Mouse (Mus musculus): ENCODE measurements around the gene Slc25a22. TPM values are rescaled to one million over a fixed set of nuclear protein-coding genes. Genes with fewer than 3 reads are reported as not detected.

The Slc25a22 gene
- polyA plus RNA-seq, 1 experiment from 2014 or later = 29.1 TPM

DNA sequence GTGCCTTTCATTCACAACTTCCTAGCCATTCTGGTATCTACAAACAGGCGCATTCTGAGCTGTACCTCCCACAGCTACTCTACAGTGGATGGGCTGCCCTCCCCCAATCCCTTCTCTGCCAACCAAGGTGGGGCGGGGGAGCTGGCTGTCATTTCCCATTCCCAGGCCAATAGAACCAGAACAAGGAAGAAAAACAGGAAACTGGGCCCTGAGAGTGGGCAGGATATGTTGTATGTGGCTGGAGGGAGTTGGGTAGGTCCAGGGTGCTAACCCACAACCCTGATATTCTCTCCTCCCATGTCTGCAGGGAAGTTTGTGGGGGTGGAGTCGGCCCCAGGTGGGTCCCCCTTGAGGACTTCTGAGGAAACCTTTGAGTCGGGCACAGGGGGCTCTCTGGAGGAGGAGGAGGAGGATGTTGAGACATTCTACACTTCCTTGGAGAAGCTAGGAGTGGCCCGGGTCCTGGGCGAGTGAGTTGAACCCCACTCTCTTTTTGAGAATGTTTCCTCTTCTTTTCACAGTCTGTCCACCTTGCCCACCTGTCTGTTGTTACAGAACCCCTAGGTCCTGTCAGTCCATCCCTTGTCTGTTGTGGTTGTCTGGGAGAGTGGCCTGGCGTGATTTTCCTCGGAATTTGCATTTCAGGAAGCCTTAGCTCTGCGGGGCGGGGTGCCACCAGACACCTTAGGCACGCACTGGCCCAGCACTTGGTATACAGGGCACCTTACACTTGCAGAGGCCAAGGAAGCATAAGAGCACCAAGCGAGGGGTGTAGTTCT is 26.3 kb upstream of the Slc25a22 start:
- Histone ChIP-seq H3K9ac (ENCODE audit: low read depth, low read length) (peak overlapping the region; percentile 27; the same call in 1 of the 2 replicates), H3K4me1 (ENCODE audit: control insufficient read depth, insufficient read depth, low read length) (peaks cover 40% of the 10 kb centered on the region), H3K27ac (replicated peaks; ENCODE audit: low read depth, low read length) (no peak overlapping the region), H3K4me3 (ENCODE audit: low read depth, low read length) (peak overlapping the region; percentile 25), H3K4me2 (ENCODE audit: low read depth, low read length) (peak overlapping the region; percentile 51), H3K36me3 (ENCODE audit: control insufficient read depth, insufficient read depth, low read length) (no peaks in the 10 kb centered on the region), H3K9me3 (ENCODE audit: control insufficient read depth, low read length) (no peaks in the 10 kb centered on the region), H3K27me3 (replicated peaks; ENCODE audit: control insufficient read depth, insufficient read depth, low read length) (peaks cover 69% of the 10 kb centered on the region)
- DNase-seq (ENCODE audit: low spot score) = no peak
- ATAC-seq (ENCODE audit: low read depth) = no peak
- 26% methylated on average over 12 of the region's 12 CpGs for WGBS

DNA sequence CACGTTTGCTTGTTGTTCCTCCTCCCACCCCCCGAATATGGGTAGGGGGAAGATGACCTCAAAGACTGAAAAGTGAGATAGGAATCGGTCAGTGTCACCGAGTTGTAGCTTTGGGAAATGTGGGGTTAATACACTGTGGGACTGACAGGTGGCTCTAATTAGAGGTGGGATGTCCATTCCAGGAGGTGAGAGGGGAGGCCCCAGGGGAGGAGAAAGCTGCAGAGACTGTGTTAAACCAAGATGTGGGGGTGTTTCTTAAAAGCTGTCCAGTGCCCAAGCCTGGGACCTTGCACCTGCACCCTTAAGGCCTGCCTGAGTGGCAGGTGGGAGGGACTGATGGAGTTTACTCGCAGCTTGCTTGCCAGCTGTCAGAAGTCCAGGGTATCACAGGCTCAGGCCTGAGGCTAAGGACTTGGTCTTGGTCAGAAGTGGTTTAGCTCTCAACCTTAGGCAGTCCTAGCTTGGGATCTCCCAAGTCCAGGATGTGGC is 24.7 kb upstream of the Slc25a22 start:
- Histone ChIP-seq H3K9ac (ENCODE audit: low read depth, low read length) (peak overlapping the region; percentile 54; the same call in 1 of the 2 replicates), H3K4me1 (ENCODE audit: control insufficient read depth, insufficient read depth, low read length) (peaks cover 31% of the 10 kb centered on the region), H3K27me3 (replicated peaks; ENCODE audit: control insufficient read depth, insufficient read depth, low read length) (peaks cover 69% of the 10 kb centered on the region), H3K36me3 (ENCODE audit: control insufficient read depth, insufficient read depth, low read length) (no peaks in the 10 kb centered on the region), H3K4me2 (ENCODE audit: low read depth, low read length) (peak overlapping the region; percentile 70), H3K4me3 (ENCODE audit: low read depth, low read length) (peak overlapping the region; percentile 38), H3K27ac (replicated peaks; ENCODE audit: low read depth, low read length) (no peak overlapping the region), H3K9me3 (ENCODE audit: control insufficient read depth, low read length) (no peaks in the 10 kb centered on the region)
- ATAC-seq (ENCODE audit: low read depth) (no peak), DNase-seq (ENCODE audit: low spot score) (no peak)
- 4% methylated on average over 5 of the region's 5 CpGs for whole genome bisulfite sequencing

DNA sequence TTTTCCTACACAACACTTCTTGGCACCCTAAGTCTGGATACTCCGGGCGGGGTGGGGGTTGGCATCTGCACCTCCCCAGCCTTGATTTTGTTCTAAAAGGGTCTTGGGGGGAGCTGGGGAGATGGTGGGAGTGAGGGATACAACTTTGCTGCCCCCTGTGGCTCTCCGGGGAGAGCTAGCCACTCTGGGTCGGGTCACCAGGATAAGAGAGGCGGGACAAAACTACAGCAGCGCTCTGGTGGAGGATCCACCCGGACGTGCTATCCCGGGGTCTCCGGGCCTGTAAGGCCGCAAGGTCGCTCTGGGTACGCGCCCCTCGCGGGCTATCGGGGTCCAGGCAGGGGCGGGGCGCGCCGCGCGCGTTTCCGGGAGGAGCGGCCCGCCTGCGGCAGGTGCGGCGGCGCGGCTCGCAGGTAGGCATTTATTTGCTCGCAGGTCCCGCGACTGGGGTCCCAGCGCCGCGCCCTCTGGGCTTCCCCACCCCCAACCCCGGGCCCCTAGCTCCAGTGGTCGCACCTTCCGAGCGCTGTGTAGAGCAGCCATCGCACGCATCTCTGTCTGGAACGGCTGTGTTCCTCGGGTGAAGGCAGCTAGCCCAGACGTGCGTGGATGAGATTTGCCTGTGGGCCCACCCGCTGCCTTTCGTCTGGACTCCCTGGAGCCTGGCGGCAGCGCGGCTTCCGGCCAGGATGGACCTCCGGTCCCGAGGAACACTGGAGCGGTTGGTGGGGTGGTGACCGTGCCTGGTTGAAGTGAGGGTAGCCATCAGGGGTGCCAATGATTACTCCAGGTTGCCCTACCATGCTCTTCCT is 24.0 kb upstream of the Slc25a22 start:
- Histone ChIP-seq H3K36me3 (ENCODE audit: control insufficient read depth, insufficient read depth, low read length) (no peaks in the 10 kb centered on the region), H3K4me1 (ENCODE audit: control insufficient read depth, insufficient read depth, low read length) (peaks cover 26% of the 10 kb centered on the region), H3K4me3 (ENCODE audit: low read depth, low read length) (peak overlapping the region; percentile 38), H3K27ac (replicated peaks; ENCODE audit: low read depth, low read length) (no peak overlapping the region), H3K27me3 (replicated peaks; ENCODE audit: control insufficient read depth, insufficient read depth, low read length) (peaks cover 69% of the 10 kb centered on the region), H3K9me3 (ENCODE audit: control insufficient read depth, low read length) (no peaks in the 10 kb centered on the region), H3K4me2 (ENCODE audit: low read depth, low read length) (peak overlapping the region; percentile 70), H3K9ac (ENCODE audit: low read depth, low read length) (peak overlapping the region; percentile 54)
- WGBS = 4% methylated on average over 27 of the region's 59 CpGs
- DNase-seq (ENCODE audit: low spot score) (no peak), ATAC-seq (ENCODE audit: low read depth) (no peak)

GRCm38 (mm10) chr7:141460391-141461113 is 22.9 kb upstream of the Slc25a22 start, which contains the start of gene Cracr2b:
Cracr2b (plus strand) TSS chr7:141461094.
- H3K4me3 ChIP-seq (ENCODE audit: low read depth, low read length) = peak within 1 kb of the TSS; percentile 38
- H3K9ac ChIP-seq (ENCODE audit: low read depth, low read length) = peak within 1 kb of the TSS; percentile 54
- peaks cover 21% of the 10 kb centered on the region for H3K4me1 ChIP-seq (ENCODE audit: control insufficient read depth, insufficient read depth, low read length)
- WGBS = 73% methylated on average over 15 of the region's 15 CpGs
- H3K36me3 ChIP-seq (ENCODE audit: control insufficient read depth, insufficient read depth, low read length) = no peaks in the 10 kb centered on the region
- ATAC-seq (ENCODE audit: low read depth) (no peak), DNase-seq (ENCODE audit: low spot score) (no peak)
- peaks cover 63% of the 10 kb centered on the region for H3K27me3 ChIP-seq (replicated peaks; ENCODE audit: control insufficient read depth, insufficient read depth, low read length)
- no peaks in the 10 kb centered on the region for H3K9me3 ChIP-seq (ENCODE audit: control insufficient read depth, low read length)
- no peak within 1 kb of the TSS for H3K27ac ChIP-seq (replicated peaks; ENCODE audit: low read depth, low read length)
- peak within 1 kb of the TSS; percentile 70 for H3K4me2 ChIP-seq (ENCODE audit: low read depth, low read length)

DNA sequence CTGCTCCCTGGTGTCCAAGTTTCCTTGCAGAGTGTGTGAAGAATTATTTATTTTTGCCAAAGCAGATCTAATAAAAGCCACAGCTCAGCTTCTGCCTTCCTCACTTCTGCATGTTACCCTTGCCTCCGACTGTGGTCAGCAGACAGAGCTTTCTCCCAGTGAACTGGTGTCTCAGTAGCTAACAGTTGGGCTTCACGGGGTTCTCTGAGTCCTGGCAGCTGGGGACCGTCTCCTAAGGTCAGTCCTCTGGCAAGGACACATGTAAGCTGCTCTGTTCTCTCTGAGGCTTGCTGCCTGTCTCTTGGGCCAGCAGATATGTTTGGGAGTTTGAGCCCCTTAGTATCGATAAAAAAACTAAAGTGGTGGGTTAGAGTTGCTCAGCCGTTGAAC is 22.3 kb upstream of the Slc25a22 start:
- no peak overlapping the region for H3K27ac ChIP-seq (replicated peaks; ENCODE audit: low read depth, low read length)
- ATAC-seq (ENCODE audit: low read depth) = no peak
- no peak overlapping the region for H3K4me2 ChIP-seq (ENCODE audit: low read depth, low read length)
- no peaks in the 10 kb centered on the region for H3K36me3 ChIP-seq (ENCODE audit: control insufficient read depth, insufficient read depth, low read length)
- 64% methylated on average over 5 of the region's 5 CpGs for WGBS
- peaks cover 16% of the 10 kb centered on the region for H3K4me1 ChIP-seq (ENCODE audit: control insufficient read depth, insufficient read depth, low read length)
- no peak for DNase-seq (ENCODE audit: low spot score)
- peaks cover 57% of the 10 kb centered on the region for H3K27me3 ChIP-seq (replicated peaks; ENCODE audit: control insufficient read depth, insufficient read depth, low read length)
- H3K9ac ChIP-seq (ENCODE audit: low read depth, low read length) = no peak overlapping the region
- no peak overlapping the region for H3K4me3 ChIP-seq (ENCODE audit: low read depth, low read length)
- H3K9me3 ChIP-seq (ENCODE audit: control insufficient read depth, low read length) = no peaks in the 10 kb centered on the region

DNA sequence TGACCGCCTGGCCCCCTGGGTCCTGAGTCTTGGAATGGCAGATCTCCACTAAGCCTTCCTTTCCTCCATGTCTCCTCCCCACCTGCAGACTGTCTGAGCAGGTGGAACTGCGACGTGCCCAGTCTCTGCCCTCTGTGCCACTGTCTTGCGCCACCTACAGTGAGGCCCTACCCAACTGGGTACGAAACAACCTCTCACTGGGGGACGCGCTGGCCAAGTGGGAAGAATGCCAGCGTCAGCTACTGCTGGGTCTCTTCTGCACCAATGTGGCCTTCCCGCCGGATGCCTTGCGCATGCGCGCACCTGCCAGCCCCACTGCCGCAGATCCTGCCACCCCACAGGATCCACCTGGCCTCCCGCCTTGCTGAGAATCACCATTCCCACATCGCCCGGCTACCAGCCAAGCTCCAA is 21.6 kb upstream of the Slc25a22 start:
- no peak overlapping the region for H3K9ac ChIP-seq (ENCODE audit: low read depth, low read length)
- H3K9me3 ChIP-seq (ENCODE audit: control insufficient read depth, low read length) = no peaks in the 10 kb centered on the region
- H3K4me1 ChIP-seq (ENCODE audit: control insufficient read depth, insufficient read depth, low read length) = peaks cover 9% of the 10 kb centered on the region; the same call in 1 of the 2 replicates
- ATAC-seq (ENCODE audit: low read depth) (no peak), DNase-seq (ENCODE audit: low spot score) (no peak)
- H3K4me3 ChIP-seq (ENCODE audit: low read depth, low read length) = no peak overlapping the region
- WGBS = 88% methylated on average over 17 of the region's 17 CpGs
- no peak overlapping the region for H3K4me2 ChIP-seq (ENCODE audit: low read depth, low read length)
- H3K36me3 ChIP-seq (ENCODE audit: control insufficient read depth, insufficient read depth, low read length) = no peaks in the 10 kb centered on the region
- peaks cover 50% of the 10 kb centered on the region for H3K27me3 ChIP-seq (replicated peaks; ENCODE audit: control insufficient read depth, insufficient read depth, low read length)
- H3K27ac ChIP-seq (replicated peaks; ENCODE audit: low read depth, low read length) = no peak overlapping the region

DNA sequence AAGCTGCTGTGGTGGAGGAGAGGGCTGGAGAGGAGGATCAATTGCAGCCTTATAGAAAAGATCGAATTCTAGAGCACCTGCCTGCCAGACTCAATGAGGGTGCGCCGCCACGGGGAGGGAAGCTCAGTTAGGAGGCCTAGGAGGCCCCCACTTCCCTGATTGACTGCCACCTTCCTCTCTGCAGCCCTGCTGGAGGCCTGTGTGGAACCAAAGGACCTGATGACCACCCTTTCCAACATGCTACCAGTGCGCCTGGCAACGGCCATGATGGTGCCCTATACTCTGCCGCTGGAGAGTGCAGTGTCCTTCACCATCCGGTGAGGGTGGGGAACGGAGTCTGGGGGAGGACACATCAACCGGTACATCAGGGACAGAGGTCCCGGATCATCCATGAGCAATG is 21.0 kb upstream of the Slc25a22 start:
- Histone ChIP-seq H3K9ac (ENCODE audit: low read depth, low read length) (no peak overlapping the region), H3K36me3 (ENCODE audit: control insufficient read depth, insufficient read depth, low read length) (no peaks in the 10 kb centered on the region), H3K27me3 (replicated peaks; ENCODE audit: control insufficient read depth, insufficient read depth, low read length) (peaks cover 44% of the 10 kb centered on the region), H3K4me1 (ENCODE audit: control insufficient read depth, insufficient read depth, low read length) (0 out of 2 replicates have a peak, but pooled peaks cover 8% of the 10 kb centered on the region), H3K27ac (replicated peaks; ENCODE audit: low read depth, low read length) (no peak overlapping the region), H3K4me2 (ENCODE audit: low read depth, low read length) (no peak overlapping the region), H3K9me3 (ENCODE audit: control insufficient read depth, low read length) (no peaks in the 10 kb centered on the region), H3K4me3 (ENCODE audit: low read depth, low read length) (no peak overlapping the region)
- ATAC-seq (ENCODE audit: low read depth) (no peak), DNase-seq (ENCODE audit: low spot score) (no peak)
- WGBS = 89% methylated on average over 11 of the region's 11 CpGs

- no peaks in the 10 kb centered on the region for H3K36me3 ChIP-seq (ENCODE audit: control insufficient read depth, insufficient read depth, low read length)
- no peak overlapping the region for H3K4me2 ChIP-seq (ENCODE audit: low read depth, low read length)
- no peaks in the 10 kb centered on the region for H3K9me3 ChIP-seq (ENCODE audit: control insufficient read depth, low read length)
- ATAC-seq (ENCODE audit: low read depth) (no peak), DNase-seq (ENCODE audit: low spot score) (no peak)
- H3K27me3 ChIP-seq (replicated peaks; ENCODE audit: control insufficient read depth, insufficient read depth, low read length) = peaks cover 38% of the 10 kb centered on the region
- H3K27ac ChIP-seq (replicated peaks; ENCODE audit: low read depth, low read length) = no peak overlapping the region
- H3K4me3 ChIP-seq (ENCODE audit: low read depth, low read length) = no peak overlapping the region
- no peak overlapping the region for H3K9ac ChIP-seq (ENCODE audit: low read depth, low read length)
- 0 out of 2 replicates have a peak, but pooled peaks cover 8% of the 10 kb centered on the region for H3K4me1 ChIP-seq (ENCODE audit: control insufficient read depth, insufficient read depth, low read length)
- 77% methylated on average over 15 of the region's 15 CpGs for WGBS
These were observed 20.4 kb upstream of the Slc25a22 start for GRCm38 (mm10) chr7:141457986-141458660.

Measured in embryonic facial prominence, embryonic 14.5 days (tissue).